ENCODE assay signal across 9 mouse cellular contexts in the genomic region with DNA sequence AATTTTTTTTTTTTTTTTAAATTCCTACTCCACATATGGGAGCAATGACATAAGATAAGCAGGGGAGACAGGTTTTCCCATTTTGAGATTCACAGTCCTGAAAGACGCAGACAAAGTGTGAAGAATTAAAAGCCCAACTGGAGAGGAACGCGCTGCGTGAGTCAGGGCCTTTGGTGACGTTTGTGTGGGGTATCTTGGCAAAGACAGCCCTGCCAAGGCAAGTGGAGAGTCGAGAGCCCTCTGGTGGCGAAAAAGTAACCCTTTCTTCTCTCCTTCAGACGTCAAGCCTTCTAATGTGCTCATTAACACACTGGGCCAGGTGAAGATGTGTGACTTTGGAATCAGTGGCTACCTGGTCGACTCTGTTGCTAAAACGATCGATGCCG.
DNase-seq lines count a peak whose midpoint lies in the region; ATAC-seq and TF ChIP-seq lines count a peak whose summit lies in the region.
"Had no signal": no experiment of that assay in that cellular context is flagged by ENCODE, and none has a peak within 500 bp of the region (broad histone marks: within the 10 kb centered on the region; RNA-seq: fewer than 3 reads in every experiment).

No protein-coding gene starts in this region.

- no peaks in the 10 kb centered on the region for H3K27me3 ChIP-seq in heart, postnatal 0 days (ENCODE audit: control insufficient read depth, insufficient read depth, low read length)
- no peaks in the 10 kb centered on the region for H3K27me3 ChIP-seq in heart, embryonic 11.5 days (ENCODE audit: control insufficient read depth, insufficient read depth, low read length)
- no peaks in the 10 kb centered on the region for H3K27me3 ChIP-seq in midbrain, postnatal 0 days (ENCODE audit: insufficient read depth, low read length)
- H3K27me3 ChIP-seq: embryonic facial prominence, embryonic 13.5 days had no signal

- no peak for ATAC-seq in heart, postnatal 0 days (ENCODE audit: insufficient read depth, low read depth)
- ATAC-seq in heart, embryonic 11.5 days (replicated peaks; ENCODE audit: insufficient number of reproducible peaks, low FRiP score, low TSS enrichment) = no peak
- peak; percentile 86 to 88 for ATAC-seq in hematopoietic stem cell, adult 5-6 weeks (replicated peaks in 1 of 2; ENCODE audit: insufficient read depth in 1 of 2, low FRiP score in 2 of 2, low TSS enrichment in 1 of 2, low read depth in 1 of 2, poor library complexity in 2 of 2, severe bottlenecking in 2 of 2)
- no peak for ATAC-seq in midbrain, postnatal 0 days (ENCODE audit: low FRiP score)

- H3K9ac ChIP-seq in heart, postnatal 0 days (replicated peaks; ENCODE audit: low read depth, low read length) = no peak overlapping the region
- no peak overlapping the region for H3K9ac ChIP-seq in heart, embryonic 11.5 days (ENCODE audit: low read depth, low read length)
- H3K9ac ChIP-seq in midbrain, postnatal 0 days (replicated peaks; ENCODE audit: low read length, poor library complexity, severe bottlenecking) = no peak overlapping the region
- H3K9ac ChIP-seq: embryonic facial prominence, embryonic 13.5 days had no signal

- H3K27ac ChIP-seq in heart, postnatal 0 days (ENCODE audit: low read depth) = no peak overlapping the region
- no peak overlapping the region for H3K27ac ChIP-seq in heart, embryonic 11.5 days (ENCODE audit: low read depth, low read length)
- H3K27ac ChIP-seq in midbrain, postnatal 0 days (ENCODE audit: low read depth, low read length) = no peak overlapping the region
- H3K27ac ChIP-seq: embryonic facial prominence, embryonic 13.5 days had no signal

- H3K9me3 ChIP-seq in heart, postnatal 0 days (replicated peaks; ENCODE audit: control insufficient read depth, low read length) = 0 out of 2 replicates have a peak, but pooled peaks cover 3% of the 10 kb centered on the region
- H3K9me3 ChIP-seq in heart, embryonic 11.5 days (replicated peaks; ENCODE audit: control insufficient read depth, low read length) = no peaks in the 10 kb centered on the region
- H3K9me3 ChIP-seq in midbrain, postnatal 0 days (ENCODE audit: low read length) = no peaks in the 10 kb centered on the region

- intact Hi-C loops in left cerebral cortex, postnatal 10 days (cut with DNase I) = loop anchor here (5.0 kb wide), 2 partner anchors 129 to 1036 kb away; no protein-coding TSS in a partner anchor

- peak; percentile 41 for DNase-seq in heart, postnatal 0 days (ENCODE audit: low spot score)
- peak; percentile 67 for DNase-seq in NIH3T3 (ENCODE audit: low read depth)
- peak; percentile 63 for DNase-seq in embryo, embryonic 11 days
- DNase-seq in left cerebral cortex, postnatal 10 days (ENCODE audit: extremely low spot score in 1 of 2, low spot score in 2 of 2) = peak; percentile 55 to 70
- DNase-seq in midbrain, postnatal 0 days (ENCODE audit: low spot score) = peak; percentile 63
- DNase-seq in thymus, postnatal 25 days = peak; percentile 27

- 50% methylated on average over 12 of the region's 12 CpGs for WGBS in heart, postnatal 0 days
- 48% methylated on average over 12 of the region's 12 CpGs for WGBS in heart, embryonic 11.5 days (ENCODE audit: insufficient replicate concordance)
- 54% methylated on average over 12 of the region's 12 CpGs for WGBS in midbrain, postnatal 0 days

- H3K4me2 ChIP-seq in heart, postnatal 0 days (ENCODE audit: low read depth, low read length) = no peak overlapping the region
- H3K4me2 ChIP-seq in heart, embryonic 11.5 days = no peak overlapping the region
- no peak overlapping the region for H3K4me2 ChIP-seq in midbrain, postnatal 0 days (ENCODE audit: low read depth, low read length, poor library complexity, severe bottlenecking)
- H3K4me2 ChIP-seq: embryonic facial prominence, embryonic 13.5 days had no signal

- peak; percentile 71 for TF ChIP-seq CTCF in heart, postnatal 0 days (IDR thresholded peaks at IDR 0.05; ENCODE audit: low read depth)
- peak; percentile 70 for TF ChIP-seq CTCF in midbrain, postnatal 0 days (IDR thresholded peaks at IDR 0.05)

- no peak for TF ChIP-seq EP300 in heart, postnatal 0 days (IDR thresholded peaks at IDR 0.05; ENCODE audit: low read depth)

- H3K36me3 ChIP-seq in heart, postnatal 0 days (replicated peaks; ENCODE audit: control insufficient read depth, insufficient read depth, low read length) = peaks cover 31% of the 10 kb centered on the region
- peaks cover 16% of the 10 kb centered on the region for H3K36me3 ChIP-seq in heart, embryonic 11.5 days (ENCODE audit: control insufficient read depth, insufficient read depth, low read length)
- peaks cover 17% of the 10 kb centered on the region for H3K36me3 ChIP-seq in midbrain, postnatal 0 days (ENCODE audit: insufficient read depth, low read length)

- no peak overlapping the region for H3K4me3 ChIP-seq in heart, postnatal 0 days (ENCODE audit: low read depth, low read length)
- no peak overlapping the region for H3K4me3 ChIP-seq in heart, embryonic 11.5 days (ENCODE audit: low read depth, low read length)
- H3K4me3 ChIP-seq in midbrain, postnatal 0 days (ENCODE audit: low read depth, low read length) = no peak overlapping the region
- H3K4me3 ChIP-seq: embryonic facial prominence, embryonic 13.5 days had no signal

- H3K4me1 ChIP-seq in heart, postnatal 0 days (ENCODE audit: control insufficient read depth, insufficient read depth) = peaks cover 8% of the 10 kb centered on the region; the same call in 1 of the 2 replicates
- H3K4me1 ChIP-seq in heart, embryonic 11.5 days (ENCODE audit: control insufficient read depth, insufficient read depth, low read length) = peaks cover 8% of the 10 kb centered on the region
- H3K4me1 ChIP-seq in midbrain, postnatal 0 days (ENCODE audit: insufficient read depth, low read length) = no peaks in the 10 kb centered on the region
- H3K4me1 ChIP-seq: embryonic facial prominence, embryonic 13.5 days had no signal

Comparison
In these comparisons a context has a peak if more than half of its experiments do, and no peak if none do; other contexts are left out.
1. ATAC-seq: peak in hematopoietic stem cell, adult 5-6 weeks (2 of 2); none in heart, postnatal 0 days (single experiment), heart, embryonic 11.5 days (single experiment) and midbrain, postnatal 0 days (single experiment).
2. Peak in every context shown above with its lines, with median percentiles within 50 percentile points of each other: DNase-seq.